Mouse (Mus musculus) erythroblast, embryonic 14.5 days (primary cell): ENCODE measurements around the gene Rcan3. TPM values are rescaled to one million over a fixed set of nuclear protein-coding genes. Genes with fewer than 3 reads are reported as not detected.

Experiments used
- H3K27me3 ChIP-seq: 2 replicates; pipeline ENCODE4 v1.6.1; 2012; ENCODE audit warnings: inconsistent platforms; ENCODE audit not compliant: control insufficient read depth
- H3K36me3 ChIP-seq: 2 replicates; pipeline ENCODE4 v1.6.1; 2012; ENCODE audit warnings: mild to moderate bottlenecking, inconsistent platforms; ENCODE audit not compliant: control insufficient read depth
- H3K4me1 ChIP-seq: 2 replicates; pipeline ENCODE4 v1.6.1; 2012; ENCODE audit warnings: inconsistent platforms; ENCODE audit not compliant: control insufficient read depth
- H3K4me3 ChIP-seq: replicated peaks from 2 replicates; pipeline ENCODE3; 2012; ENCODE audit warnings: moderate library complexity, mild to moderate bottlenecking, inconsistent platforms
- H3K9me3 ChIP-seq: 2 replicates; pipeline ENCODE4 v1.6.1; 2012; ENCODE audit warnings: low read length, inconsistent platforms, mixed read lengths; ENCODE audit not compliant: control insufficient read depth
- GATA1 ChIP-seq: IDR thresholded peaks from 2 replicates; pipeline ENCODE4 v1.6.1; 2012; ENCODE audit warnings: low read length, inconsistent platforms, mixed read lengths
- TAL1 ChIP-seq: IDR thresholded peaks from 3 replicates; pipeline ENCODE4 v1.6.1; 2012; ENCODE audit warnings: low read length, inconsistent platforms, mixed read lengths
- polyA plus RNA-seq: library from polyadenylated mRNA; stranded (reverse); fragments of >175 nt; gene quantifications from 2 replicates; pipeline ENCODE4 v1.2.3, GENCODE M21; 2012

The Rcan3 gene
- polyA plus RNA-seq, 1 experiment = 0.58 TPM

- no peak for TF ChIP-seq TAL1
- Histone ChIP-seq H3K4me1 (no peaks in the 10 kb centered on the region; the same call in 1 of the 2 replicates), H3K4me3 (no peak overlapping the region), H3K36me3 (no peaks in the 10 kb centered on the region), H3K9me3 (peaks cover 7% of the 10 kb centered on the region), H3K27me3 (no peaks in the 10 kb centered on the region)
Measured at GRCm38 (mm10) chr4:135377241-135377640, 56.4 kb downstream of the Rcan3 start.

GRCm38 (mm10) chr4:135375444-135375843 is 58.2 kb downstream of the Rcan3 start:
- TF ChIP-seq GATA1 (no peak), TAL1 (no peak)
- H3K27me3 ChIP-seq = no peaks in the 10 kb centered on the region
- peaks cover 7% of the 10 kb centered on the region for H3K9me3 ChIP-seq
- H3K4me1 ChIP-seq = no peaks in the 10 kb centered on the region
- H3K36me3 ChIP-seq = no peaks in the 10 kb centered on the region
- H3K4me3 ChIP-seq = no peak overlapping the region

- no peak for TF ChIP-seq GATA1
- no peak for TF ChIP-seq TAL1
- Histone ChIP-seq H3K4me3 (no peak overlapping the region), H3K4me1 (no peaks in the 10 kb centered on the region), H3K27me3 (peaks cover under 1% of the 10 kb centered on the region; the same call in 1 of the 2 replicates), H3K9me3 (peaks cover 7% of the 10 kb centered on the region), H3K36me3 (no peaks in the 10 kb centered on the region)
Measured at GRCm38 (mm10) chr4:135373299-135373698, 60.4 kb downstream of the Rcan3 start.

- TF ChIP-seq TAL1 = no peak
- TF ChIP-seq GATA1 = no peak
- no peak overlapping the region for H3K4me3 ChIP-seq
Measured at GRCm38 (mm10) chr4:135370372-135370771, 63.3 kb downstream of the Rcan3 start.

GRCm38 (mm10) chr4:135362828-135363227 is 70.8 kb downstream of the Rcan3 start:
- Histone ChIP-seq H3K36me3 (no peaks in the 10 kb centered on the region), H3K4me3 (no peak overlapping the region), H3K9me3 (no peaks in the 10 kb centered on the region), H3K4me1 (peaks cover 8% of the 10 kb centered on the region), H3K27me3 (peaks cover 8% of the 10 kb centered on the region)
- TF ChIP-seq TAL1 = no peak
- no peak for TF ChIP-seq GATA1

More at GRCm38 (mm10) chr4:135370372-135370771, 63.3 kb downstream of the Rcan3 start:
- peaks cover 3% of the 10 kb centered on the region; the same call in 1 of the 2 replicates for H3K27me3 ChIP-seq
- H3K9me3 ChIP-seq = peaks cover 3% of the 10 kb centered on the region
- no peaks in the 10 kb centered on the region for H3K4me1 ChIP-seq
- no peaks in the 10 kb centered on the region for H3K36me3 ChIP-seq

Other genes starting within 250 kb of the Rcan3 start
- 3.6 and 3.8 TPM in 2 replicates for gene Clic4, start 161.0 kb downstream of the Rcan3 start, polyA plus RNA-seq
- gene Srrm1, start 80.5 kb downstream of the Rcan3 start, polyA plus RNA-seq = 52.0 and 52.9 TPM in 2 replicates
- gene Ncmap, start 35.6 kb downstream of the Rcan3 start, polyA plus RNA-seq = not detected in 2 replicates
- gene Stpg1, start 60.9 kb upstream of the Rcan3 start, polyA plus RNA-seq = 0.01 TPM in 1 of 2 replicates, not detected in the other
- gene Nipal3, start 61.2 kb upstream of the Rcan3 start, polyA plus RNA-seq = 4.8 and 5.9 TPM in 2 replicates
- gene Grhl3, start 139.8 kb upstream of the Rcan3 start, polyA plus RNA-seq = not detected in 2 replicates